Mouse (Mus musculus) myocyte (in vitro differentiated cells): ENCODE measurements around the gene Cfap206. TPM values are rescaled to one million over a fixed set of nuclear protein-coding genes. Genes with fewer than 3 reads are reported as not detected.

Experiments used
- H3K27me3 ChIP-seq: one replicate; pipeline ENCODE4 v1.6.1; 2011; ENCODE audit not compliant: control insufficient read depth, insufficient read depth, insufficient read length
- H3K36me3 ChIP-seq: one replicate; pipeline ENCODE4 v1.6.1; 2011; ENCODE audit not compliant: control insufficient read depth, insufficient read depth
- H3K4me2 ChIP-seq: one replicate; pipeline ENCODE4 v1.6.1; 2011; ENCODE audit warnings: low read depth, control low read depth
- H3K4me3 ChIP-seq: one replicate; pipeline ENCODE4 v1.5.1; 2011; ENCODE audit warnings: mild to moderate bottlenecking, control low read depth, moderate library complexity
- H3K79me2 ChIP-seq: one replicate; pipeline ENCODE4 v1.6.1; 2011; ENCODE audit not compliant: control insufficient read depth, insufficient read depth
- H3ac ChIP-seq: one replicate; pipeline ENCODE4 v1.6.1; 2011; ENCODE audit not compliant: control insufficient read depth, insufficient read length
- CEBPB ChIP-seq: IDR thresholded peaks from 2 replicates; pipeline ENCODE4 v1.6.1; 2011; ENCODE audit warnings: mild to moderate bottlenecking, moderate library complexity; ENCODE audit not compliant: poor library complexity, insufficient read depth, severe bottlenecking
- E2F4 ChIP-seq: IDR thresholded peaks from one replicate; pipeline ENCODE4 v1.6.1; 2011; ENCODE audit warnings: mild to moderate bottlenecking, control low read depth, moderate library complexity; ENCODE audit not compliant: insufficient read depth
- MAX ChIP-seq: IDR thresholded peaks from one replicate; pipeline ENCODE4 v1.6.1; 2011; ENCODE audit warnings: low read depth, mild to moderate bottlenecking, control low read depth
- MYOD1 ChIP-seq, 3 experiments: IDR thresholded peaks; one replicate each; pipeline ENCODE4 v1.6.1; 2011; ENCODE audit warnings: control low read depth in 2 of 3, low read depth in 2 of 3, mild to moderate bottlenecking in 2 of 3, moderate library complexity in 1 of 3; ENCODE audit not compliant: insufficient read length in 2 of 3, control insufficient read depth in 1 of 3
- MYOG ChIP-seq, 3 experiments: IDR thresholded peaks; one replicate each; pipeline ENCODE4 v1.6.1; 2011; ENCODE audit warnings: control low read depth in 2 of 3, low read depth in 2 of 3, mild to moderate bottlenecking in 2 of 3; ENCODE audit not compliant: insufficient read length in 2 of 3, control insufficient read depth in 1 of 3, insufficient read depth in 1 of 3
- POLR2AphosphoS2 ChIP-seq: IDR thresholded peaks from one replicate; pipeline ENCODE4 v1.6.1; 2011; ENCODE audit warnings: low read depth, control low read depth; ENCODE audit not compliant: insufficient read length
- SRF ChIP-seq: IDR thresholded peaks from one replicate; pipeline ENCODE4 v1.6.1; 2011; ENCODE audit warnings: low read depth; ENCODE audit not compliant: control insufficient read depth, insufficient read length
- TCF12 ChIP-seq: IDR thresholded peaks from one replicate; pipeline ENCODE4 v1.6.1; 2011; ENCODE audit warnings: mild to moderate bottlenecking, control low read depth; ENCODE audit not compliant: poor library complexity, insufficient read depth, severe bottlenecking
- TCF3 ChIP-seq: IDR thresholded peaks from one replicate; pipeline ENCODE4 v1.6.1; 2011; ENCODE audit warnings: low read depth, control low read depth; ENCODE audit not compliant: insufficient read length
- USF1 ChIP-seq: IDR thresholded peaks from one replicate; pipeline ENCODE4 v1.6.1; 2011; ENCODE audit warnings: low read depth, mild to moderate bottlenecking, control low read depth, moderate library complexity
- polyA plus RNA-seq: library from polyadenylated mRNA; unstranded; fragments of >200 nt; fragmentation: generic; extraction: Trizol; gene quantifications from one replicate; pipeline ENCODE4 v1.2.1, GENCODE M21; 2012; ENCODE audit warnings: missing spikeins

Cfap206 gene
- polyA plus RNA-seq, 1 experiment = 0.05 TPM

GRCm38 (mm10) chr4:34640731-34641130, 89.3 kb downstream of the Cfap206 start:
- Histone ChIP-seq H3K36me3 (peaks cover 18% of the 10 kb centered on the region), H3ac (no peak overlapping the region), H3K79me2 (no peaks in the 10 kb centered on the region), H3K27me3 (no peaks in the 10 kb centered on the region), H3K4me2 (no peak overlapping the region), H3K4me3 (no peak overlapping the region)
- TF ChIP-seq TCF3 (no peak), USF1 (no peak), SRF (no peak), POLR2AphosphoS2 (no peak), TCF12 (no peak), MAX (no peak)

- TF ChIP-seq USF1 (no peak), TCF3 (no peak), TCF12 (no peak), E2F4 (no peak), CEBPB (no peak), MYOD1 (IDR thresholded peaks at IDR 0.05; ENCODE audit: control insufficient read depth in 1 of 3, insufficient read length in 2 of 3, low read depth in 2 of 3) (no peak), MYOG (IDR thresholded peaks at IDR 0.05; ENCODE audit: control insufficient read depth in 1 of 3, insufficient read depth in 1 of 3, insufficient read length in 2 of 3, low read depth in 2 of 3) (no peak)
- Histone ChIP-seq H3K27me3 (no peaks in the 10 kb centered on the region), H3K36me3 (peaks cover 13% of the 10 kb centered on the region), H3K79me2 (no peaks in the 10 kb centered on the region), H3ac (no peak overlapping the region), H3K4me2 (no peak overlapping the region), H3K4me3 (no peak overlapping the region)
Observed at GRCm38 (mm10) chr4:34639745-34640364, 90.2 kb downstream of the Cfap206 start.

Other genes starting within 250 kb of the Cfap206 start
- 97.4 TPM for gene Akirin2, start 179.3 kb downstream of the Cfap206 start, polyA plus RNA-seq
- 20.0 TPM for gene Orc3, start 115.3 kb downstream of the Cfap206 start, polyA plus RNA-seq
- gene Rars2, start 115.2 kb downstream of the Cfap206 start, polyA plus RNA-seq = 15.4 TPM
- gene Slc35a1, start 42.8 kb downstream of the Cfap206 start, polyA plus RNA-seq = 15.0 TPM
- not detected for gene Gm136, start 26.1 kb upstream of the Cfap206 start, polyA plus RNA-seq
- gene Smim8, start 48.2 kb upstream of the Cfap206 start, polyA plus RNA-seq = 20.4 TPM
- 1.8 TPM for gene Zfp292, start 152.8 kb upstream of the Cfap206 start, polyA plus RNA-seq
- not detected for gene Cga, start 163.6 kb upstream of the Cfap206 start, polyA plus RNA-seq